Mouse (Mus musculus): ENCODE measurements around the gene Ddx19b.
"Not testable (repeated sequence)": the region's sequence is repeated elsewhere in the genome, so short reads cannot be mapped to it uniquely, and the experiment has no call there.

Gene Ddx19b

DNA sequence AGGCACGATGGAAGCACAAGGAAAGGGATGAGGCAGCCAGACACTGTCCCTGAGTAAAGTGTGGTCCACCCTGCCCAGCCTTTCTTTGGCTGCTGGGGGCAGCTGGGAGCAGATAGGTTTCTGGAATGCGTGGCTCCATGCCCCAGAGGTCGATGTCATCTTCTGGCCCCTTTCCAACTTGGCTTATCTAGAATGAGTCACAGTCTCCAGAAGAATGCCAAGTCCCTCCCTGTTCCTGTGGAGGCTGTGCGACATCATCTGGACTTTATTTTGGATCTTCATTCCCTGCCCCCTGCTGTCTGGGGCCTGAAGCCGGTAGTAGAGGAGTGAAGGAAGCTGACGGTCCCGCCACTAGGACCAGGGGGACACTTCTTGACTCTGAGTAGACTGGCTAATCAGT is 66.0 kb downstream of the Ddx19b start:
- peak in 1 of 2 experiments; percentile 58 for DNase-seq (ENCODE audit: low spot score in 2 of 2)

DNA sequence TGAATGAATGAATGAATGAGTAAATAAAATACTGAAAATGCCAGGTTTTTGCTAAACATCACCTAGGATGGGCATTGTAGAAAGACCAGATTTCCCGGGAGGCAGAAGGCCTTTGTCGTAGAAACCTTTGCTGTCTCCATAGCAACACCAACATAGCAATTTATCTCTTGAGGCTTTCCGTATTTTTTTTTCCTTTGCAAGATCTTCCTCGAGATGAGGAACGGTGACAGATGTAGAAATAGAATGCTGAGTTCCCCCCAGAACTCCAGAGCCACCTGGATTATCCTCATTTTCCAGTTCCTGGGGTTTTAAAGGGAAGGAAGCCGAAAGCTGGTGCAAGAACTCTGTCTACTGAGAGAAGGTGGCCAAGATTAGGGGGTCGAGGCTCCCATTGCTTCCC is 66.9 kb downstream of the Ddx19b start:
- DNase-seq (ENCODE audit: low spot score in 2 of 2) = no peak

DNA sequence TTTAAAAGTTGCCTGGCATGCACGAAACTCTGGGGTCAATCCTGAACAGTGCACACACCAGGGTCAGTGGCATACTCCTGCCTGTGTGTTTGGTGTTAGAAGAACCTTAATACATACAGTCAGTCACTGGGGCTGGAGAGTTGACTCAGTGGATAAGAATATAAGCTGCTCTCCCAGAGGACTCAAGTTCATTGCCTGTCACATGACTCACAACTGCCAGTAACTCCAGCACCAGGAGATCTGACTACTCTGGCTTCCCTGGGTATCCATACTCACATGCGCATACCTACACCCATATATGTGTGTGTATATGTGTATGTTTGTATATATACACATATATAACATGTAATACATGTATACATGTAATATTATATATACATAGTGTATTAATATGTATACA is 68.5 kb downstream of the Ddx19b start:
- DNase-seq (ENCODE audit: low spot score in 2 of 2) = no peak

DNA sequence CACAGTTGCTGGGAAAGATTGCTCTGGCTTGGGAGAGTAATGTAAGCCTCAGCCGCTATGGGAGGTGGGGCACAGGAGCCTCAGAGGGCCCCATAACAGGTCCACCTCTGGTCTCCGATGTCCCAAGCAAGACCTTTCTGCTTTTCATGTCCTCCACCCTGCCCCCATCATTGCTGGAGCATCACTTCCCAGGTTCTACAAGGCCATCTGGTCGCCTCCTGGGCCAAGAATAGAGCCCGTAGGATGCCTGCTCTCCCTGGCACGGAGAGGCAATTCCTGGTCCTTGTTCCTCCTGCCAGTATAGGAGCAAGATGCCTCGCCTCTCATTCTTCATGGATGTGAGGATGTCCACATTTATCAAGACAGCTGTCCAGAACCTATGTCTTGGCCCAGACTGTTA is 71.6 kb downstream of the Ddx19b start:
- DNase-seq (ENCODE audit: low spot score in 2 of 2) = no peak

DNA sequence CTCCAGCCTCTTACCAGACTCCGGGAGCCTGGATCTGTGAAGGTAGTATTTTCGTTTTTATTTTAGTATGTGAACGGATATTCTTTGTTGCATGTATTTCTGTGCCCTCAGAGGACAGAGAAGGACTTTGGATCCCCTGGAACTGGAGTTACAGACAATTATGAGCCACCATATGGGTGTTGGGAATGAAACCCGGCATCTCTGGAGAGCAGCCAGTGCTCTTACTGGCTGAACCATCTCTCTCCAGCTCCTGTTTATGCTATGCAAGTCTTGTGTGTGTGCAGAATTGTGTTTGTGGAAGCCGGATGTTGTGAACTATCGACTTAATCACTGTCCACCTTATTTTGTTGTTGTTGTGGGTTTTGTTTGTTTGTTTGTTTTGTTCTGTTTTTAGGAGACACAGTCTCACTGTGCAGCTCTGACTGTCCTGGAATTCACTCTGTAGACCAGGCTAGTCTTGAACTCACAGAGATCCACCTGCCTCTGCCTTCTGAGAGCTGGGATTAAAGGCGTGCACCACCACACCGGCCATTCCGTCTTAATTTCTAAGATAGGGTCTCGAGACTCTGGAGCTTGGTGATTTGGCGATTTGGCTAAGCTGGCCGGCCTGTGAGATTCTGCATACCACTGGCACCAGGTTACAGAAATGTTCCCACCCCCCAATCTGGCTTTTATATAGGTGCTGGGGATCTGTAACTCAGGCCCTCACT is 72.3 kb downstream of the Ddx19b start:
- DNase-seq (ENCODE audit: low spot score in 2 of 2) = no peak

DNA sequence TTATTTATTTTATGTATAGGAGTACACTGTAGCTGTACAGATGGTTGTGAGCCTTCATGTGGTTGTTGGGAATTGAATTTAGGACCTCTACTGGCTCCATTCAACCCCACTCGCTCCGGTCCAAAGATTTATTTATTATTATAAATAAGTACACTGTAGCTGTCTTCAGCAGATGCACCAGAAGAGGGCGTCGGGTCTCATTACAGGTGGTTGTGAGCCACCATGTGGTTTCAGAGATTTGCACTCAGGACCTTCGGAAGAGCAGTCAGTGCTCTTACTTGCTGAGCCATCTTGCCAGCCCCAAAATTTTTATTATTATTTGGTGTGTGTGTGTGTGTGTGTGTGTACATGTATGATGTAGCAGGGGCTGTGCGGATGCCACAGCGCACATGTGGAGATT is 73.0 kb downstream of the Ddx19b start:
- DNase-seq (ENCODE audit: low spot score in 2 of 2) = not testable (repeated sequence)

DNA sequence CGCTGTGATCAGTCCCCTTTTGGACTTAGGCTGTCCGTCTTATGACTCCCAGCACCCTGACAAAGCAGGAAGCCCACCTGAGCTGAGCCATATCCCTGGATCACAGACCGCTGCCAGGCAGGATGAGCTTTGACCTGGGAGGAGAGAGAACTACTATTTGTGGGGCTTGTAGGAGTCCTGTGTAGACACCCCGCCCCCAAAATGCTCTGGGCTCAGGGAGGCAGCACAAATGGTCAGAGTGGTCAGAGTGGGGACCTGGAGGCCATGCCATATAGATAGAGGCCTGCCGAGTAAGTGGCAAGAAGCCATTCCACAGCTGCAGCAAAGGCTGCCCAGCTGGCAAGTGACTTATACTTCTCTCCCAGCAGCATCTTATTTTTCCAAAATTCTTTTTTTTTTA is 73.4 kb downstream of the Ddx19b start:
- DNase-seq (ENCODE audit: low spot score in 2 of 2) = no peak

DNA sequence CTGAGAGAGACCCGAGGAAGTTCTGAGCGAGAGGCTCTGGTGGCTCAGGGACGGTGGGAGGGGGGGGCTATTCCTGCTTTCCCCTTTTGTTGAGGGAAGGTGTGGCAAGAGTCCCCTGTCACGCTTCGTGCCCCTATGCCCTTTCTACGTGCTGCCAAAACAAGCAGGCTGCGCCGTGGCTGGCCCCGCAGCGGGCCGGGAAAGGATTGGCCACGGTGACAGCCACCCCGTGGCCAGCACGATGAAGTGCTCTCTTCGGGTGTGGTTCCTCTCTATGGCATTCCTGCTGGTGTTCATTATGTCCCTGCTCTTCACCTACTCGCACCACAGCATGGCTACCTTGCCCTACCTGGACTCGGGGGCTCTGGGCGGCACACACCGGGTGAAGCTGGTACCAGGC is 74.1 kb downstream of the Ddx19b start:
- DNase-seq (ENCODE audit: low spot score in 2 of 2) = no peak

DNA sequence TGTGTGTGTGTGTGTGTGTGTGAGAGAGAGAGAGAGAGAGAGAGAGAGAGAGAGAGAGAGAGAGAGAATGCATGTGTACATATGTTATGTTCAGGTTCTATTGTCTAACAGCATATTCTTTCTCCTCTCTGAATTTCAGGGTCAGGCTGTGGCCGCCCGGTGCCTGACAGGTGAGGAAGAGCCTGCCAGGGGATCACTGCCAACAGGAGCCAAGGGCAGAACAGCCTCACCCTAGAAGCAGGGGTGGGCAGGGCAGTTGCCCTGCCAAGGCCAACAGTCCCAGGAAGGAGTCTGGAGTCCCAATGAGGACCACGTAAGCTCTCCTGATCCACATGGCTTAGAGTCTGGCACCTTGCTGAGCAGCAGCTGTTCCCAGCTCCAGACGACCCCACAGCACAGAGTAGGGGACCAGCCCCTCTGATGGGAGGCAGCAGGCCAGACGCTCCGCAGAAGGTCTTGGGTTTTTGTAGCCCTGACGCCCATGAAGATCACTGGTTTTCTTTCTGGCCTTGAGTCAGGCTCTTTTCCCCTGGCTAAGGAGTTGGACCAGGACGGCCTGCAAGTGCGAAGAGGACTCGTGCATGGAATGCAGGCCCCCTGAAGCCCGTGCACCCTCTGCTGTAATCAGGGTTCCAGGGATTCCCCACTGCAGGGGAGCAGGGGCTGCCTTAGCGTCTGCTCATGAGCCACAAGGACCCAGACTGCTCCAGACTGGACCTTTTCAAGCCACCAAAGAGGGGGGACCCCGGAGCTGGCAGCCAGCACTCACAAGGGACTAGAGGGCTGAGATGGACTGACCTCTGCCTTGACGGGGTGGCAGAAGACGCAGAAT is 74.7 kb downstream of the Ddx19b start:
- no peak for DNase-seq (ENCODE audit: low spot score in 2 of 2)

DNA sequence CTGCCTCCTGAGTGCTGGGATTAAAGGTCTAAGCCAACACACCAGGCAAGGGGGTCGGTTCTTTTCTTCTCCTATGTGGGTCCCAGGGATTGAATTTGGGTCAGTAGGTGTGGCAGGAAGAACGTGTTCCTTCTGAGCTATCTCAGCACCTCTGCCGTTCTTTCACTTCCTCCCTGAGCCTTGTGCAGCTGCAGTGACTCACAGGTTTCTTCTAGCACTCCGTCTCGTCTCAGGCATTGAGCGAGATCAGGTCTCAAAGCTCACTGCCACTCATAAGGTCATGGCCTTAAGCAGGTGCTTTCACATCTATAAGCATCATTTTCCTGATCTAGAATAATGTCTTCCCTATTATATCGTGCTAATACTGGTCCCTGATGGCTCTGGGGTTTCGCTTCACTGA is 76.8 kb downstream of the Ddx19b start:
- DNase-seq (ENCODE audit: low spot score in 2 of 2) = no peak
